Mouse (Mus musculus) MEL (cell line): ENCODE measurements around the gene Slc19a1. TPM values are rescaled to one million over a fixed set of nuclear protein-coding genes. Genes with fewer than 3 reads are reported as not detected.

Source experiments
- DNase-seq: peaks from one replicate; pipeline ENCODE4 v3.0.0; 2011; ENCODE audit warnings: low read depth, low spot score
- H3K27ac ChIP-seq: 2 replicates; pipeline ENCODE4 v1.5.1; 2012; ENCODE audit warnings: low read depth, mild to moderate bottlenecking, control low read depth, low read length, moderate library complexity; ENCODE audit not compliant: control insufficient read depth
- H3K27me3 ChIP-seq, 2 experiments: fragments of 150-350 bp in 1 of 2; sonication (generic) in 1 of 2; 2 replicates each; pipeline ENCODE4 v1.6.1; 2012; ENCODE audit warnings: low read length in 2 of 2, mild to moderate bottlenecking in 2 of 2, improper control_type of control experiment in 1 of 2, moderate library complexity in 1 of 2; ENCODE audit not compliant: insufficient read depth in 2 of 2, control insufficient read depth in 1 of 2
- H3K36me3 ChIP-seq, 2 experiments: 2 replicates each; pipeline ENCODE4 v1.6.1; 2012 to 2014; ENCODE audit warnings: low read length in 2 of 2, improper control_type of control experiment in 1 of 2, inconsistent platforms in 1 of 2, mild to moderate bottlenecking in 1 of 2; ENCODE audit not compliant: insufficient read depth in 2 of 2, control insufficient read depth in 1 of 2
- H3K4me1 ChIP-seq, 2 experiments: fragments of 150-350 bp in 1 of 2; sonication (generic) in 1 of 2; 2 replicates each; pipeline ENCODE4 v1.6.1; 2012; ENCODE audit warnings: low read length in 2 of 2, improper control_type of control experiment in 1 of 2, mild to moderate bottlenecking in 1 of 2; ENCODE audit not compliant: insufficient read depth in 2 of 2, control insufficient read depth in 1 of 2
- H3K4me3 ChIP-seq, 2 experiments: fragments of 150-350 bp in 1 of 2; sonication (generic) in 1 of 2; 2 replicates each; pipeline ENCODE4 v1.5.1; 2012; ENCODE audit warnings: low read depth in 2 of 2, low read length in 2 of 2, mild to moderate bottlenecking in 2 of 2, moderate library complexity in 2 of 2, control low read depth in 1 of 2, improper control_type of control experiment in 1 of 2; ENCODE audit not compliant: control insufficient read depth in 1 of 2, insufficient read depth in 1 of 2
- H3K79me2 ChIP-seq: 2 replicates; pipeline ENCODE4 v1.6.1; 2012; ENCODE audit warnings: mild to moderate bottlenecking, low read length, moderate library complexity; ENCODE audit not compliant: control insufficient read depth, poor library complexity, insufficient read depth
- H3K9ac ChIP-seq: 2 replicates; pipeline ENCODE4 v1.6.1; 2012; ENCODE audit warnings: low read depth, mild to moderate bottlenecking, control low read depth, low read length, moderate library complexity; ENCODE audit not compliant: control insufficient read depth, poor library complexity, severe bottlenecking
- H3K9me3 ChIP-seq: fragments of 150-350 bp; sonication (generic); replicated peaks from 2 replicates; pipeline ENCODE4 v1.6.1; 2012; ENCODE audit warnings: mild to moderate bottlenecking, low read length, improper control_type of control experiment, moderate library complexity; ENCODE audit not compliant: insufficient read depth
- BHLHE40 ChIP-seq: IDR thresholded peaks from 2 replicates; pipeline ENCODE4 v1.6.1; 2012; ENCODE audit warnings: low read depth, mild to moderate bottlenecking, inconsistent platforms, low read length, improper control_type of control experiment, borderline replicate concordance
- CTCF ChIP-seq, 3 experiments: IDR thresholded peaks in 2 of 3; conservative IDR thresholded peaks in 1 of 3; 2 replicates each; pipeline ENCODE4 v1.5.1; 2011 to 2012; ENCODE audit warnings: low read length in 3 of 3, low read depth in 2 of 3, mild to moderate bottlenecking in 2 of 3, improper control_type of control experiment in 1 of 3, inconsistent platforms in 1 of 3, mixed read lengths in 1 of 3, moderate library complexity in 1 of 3; ENCODE audit not compliant: control insufficient read depth in 1 of 3, insufficient read depth in 1 of 3, poor library complexity in 1 of 3, severe bottlenecking in 1 of 3
- E2F4 ChIP-seq: IDR thresholded peaks from 2 replicates; pipeline ENCODE4 v1.6.1; 2011; ENCODE audit warnings: low read depth, low read length, improper control_type of control experiment, borderline replicate concordance
- ELF1 ChIP-seq: IDR thresholded peaks from 2 replicates; pipeline ENCODE4 v1.6.1; 2014; ENCODE audit warnings: low read depth, mild to moderate bottlenecking, inconsistent platforms, low read length, improper control_type of control experiment, moderate library complexity
- EP300 ChIP-seq, 2 experiments: IDR thresholded peaks; 2 replicates each; pipeline ENCODE4 v1.6.1; 2011; ENCODE audit warnings: improper control_type of control experiment in 2 of 2, low read length in 2 of 2, low read depth in 1 of 2, mild to moderate bottlenecking in 1 of 2
- HCFC1 ChIP-seq: IDR thresholded peaks from 2 replicates; pipeline ENCODE4 v1.6.1; 2012; ENCODE audit warnings: low read depth, mild to moderate bottlenecking, inconsistent platforms, low read length, improper control_type of control experiment, moderate library complexity
- JUND ChIP-seq: IDR thresholded peaks from 2 replicates; pipeline ENCODE4 v1.6.1; 2011; ENCODE audit warnings: low read depth, mild to moderate bottlenecking, improper control_type of control experiment, low read length
- KAT2A ChIP-seq: conservative IDR thresholded peaks from 2 replicates; pipeline ENCODE4 v1.6.1; 2012; ENCODE audit warnings: low read depth, low read length, improper control_type of control experiment, inconsistent platforms
- MAX ChIP-seq: IDR thresholded peaks from 2 replicates; pipeline ENCODE4 v1.6.1; 2011; ENCODE audit warnings: low read length, improper control_type of control experiment
- MYB ChIP-seq: IDR thresholded peaks from 2 replicates; pipeline ENCODE4 v1.6.1; 2011; ENCODE audit warnings: mild to moderate bottlenecking, low read depth, low read length, improper control_type of control experiment
- NELFE ChIP-seq: IDR thresholded peaks from 2 replicates; pipeline ENCODE4 v1.6.1; 2011; ENCODE audit warnings: low read depth, low read length, improper control_type of control experiment
- POLR2A ChIP-seq, 2 experiments: IDR thresholded peaks; 2 replicates each; pipeline ENCODE4 v1.6.1; 2011 to 2012; ENCODE audit warnings: low read length in 2 of 2, mild to moderate bottlenecking in 2 of 2, control low read depth in 1 of 2, improper control_type of control experiment in 1 of 2, low read depth in 1 of 2, moderate library complexity in 1 of 2; ENCODE audit not compliant: control insufficient read depth in 1 of 2, insufficient read depth in 1 of 2, poor library complexity in 1 of 2
- POLR2AphosphoS5 ChIP-seq: IDR thresholded peaks from 2 replicates; pipeline ENCODE4 v1.6.1; 2012; ENCODE audit warnings: low read depth, borderline replicate concordance, mild to moderate bottlenecking, inconsistent platforms, low read length, moderate library complexity, mixed read lengths
- RAD21 ChIP-seq: IDR thresholded peaks from 2 replicates; pipeline ENCODE4 v1.6.1; 2011; ENCODE audit warnings: mild to moderate bottlenecking, low read depth, low read length, improper control_type of control experiment
- SIN3A ChIP-seq: IDR thresholded peaks from 2 replicates; pipeline ENCODE4 v1.6.1; 2012; ENCODE audit warnings: low read length, improper control_type of control experiment, inconsistent platforms
- TAL1 ChIP-seq: IDR thresholded peaks from 2 replicates; pipeline ENCODE4 v1.6.1; 2012; ENCODE audit warnings: mild to moderate bottlenecking, inconsistent platforms, low read length, moderate library complexity, mixed read lengths
- TBP ChIP-seq: IDR thresholded peaks from 2 replicates; pipeline ENCODE4 v1.8.0; 2011; ENCODE audit warnings: low read depth, low read length, improper control_type of control experiment
- TCF12 ChIP-seq: IDR thresholded peaks from 2 replicates; pipeline ENCODE4 v1.6.1; 2014; ENCODE audit warnings: low read depth, mild to moderate bottlenecking, inconsistent platforms, low read length, improper control_type of control experiment, moderate library complexity
- UBTF ChIP-seq: IDR thresholded peaks from 2 replicates; pipeline ENCODE4 v1.6.1; 2012; ENCODE audit warnings: low read depth, mild to moderate bottlenecking, inconsistent platforms, low read length, improper control_type of control experiment, moderate library complexity, borderline replicate concordance; ENCODE audit not compliant: insufficient read depth
- ZC3H11A ChIP-seq: IDR thresholded peaks from 2 replicates; pipeline ENCODE4 v1.6.1; 2012; ENCODE audit warnings: low read depth, mild to moderate bottlenecking, inconsistent platforms, low read length, improper control_type of control experiment
- ZKSCAN1 ChIP-seq: IDR thresholded peaks from 2 replicates; pipeline ENCODE4 v1.6.1; 2012; ENCODE audit warnings: low read depth, mild to moderate bottlenecking, inconsistent platforms, low read length, improper control_type of control experiment, moderate library complexity
- ZMIZ1 ChIP-seq: IDR thresholded peaks from 2 replicates; pipeline ENCODE4 v1.6.1; 2012; ENCODE audit warnings: low read depth, mild to moderate bottlenecking, inconsistent platforms, low read length, improper control_type of control experiment, moderate library complexity
- polyA plus RNA-seq, 2 experiments: library from polyadenylated mRNA; stranded (reverse) in 1 of 2; unstranded in 1 of 2; fragments of >175 nt in 1 of 2; fragments of >200 nt in 1 of 2; gene quantifications; 2 replicates each; pipeline versions ENCODE4 v1.2.1 to v1.2.4; 2012; ENCODE audit warnings: low replicate concordance in 2 of 2, low read depth in 1 of 2; ENCODE audit not compliant: insufficient read length in 2 of 2, insufficient read depth in 1 of 2, missing spikeins in 1 of 2
- total RNA-seq: library from RNA; depleted of rRNA; stranded (reverse); fragments of 300-350 nt; gene quantifications from 2 replicates; pipeline ENCODE4 v1.2.3, GENCODE M21; 2012

Slc19a1 gene
- total and polyA plus RNA-seq, 3 experiments = 65.3 to 86.4 TPM; not detected in 1

DNA sequence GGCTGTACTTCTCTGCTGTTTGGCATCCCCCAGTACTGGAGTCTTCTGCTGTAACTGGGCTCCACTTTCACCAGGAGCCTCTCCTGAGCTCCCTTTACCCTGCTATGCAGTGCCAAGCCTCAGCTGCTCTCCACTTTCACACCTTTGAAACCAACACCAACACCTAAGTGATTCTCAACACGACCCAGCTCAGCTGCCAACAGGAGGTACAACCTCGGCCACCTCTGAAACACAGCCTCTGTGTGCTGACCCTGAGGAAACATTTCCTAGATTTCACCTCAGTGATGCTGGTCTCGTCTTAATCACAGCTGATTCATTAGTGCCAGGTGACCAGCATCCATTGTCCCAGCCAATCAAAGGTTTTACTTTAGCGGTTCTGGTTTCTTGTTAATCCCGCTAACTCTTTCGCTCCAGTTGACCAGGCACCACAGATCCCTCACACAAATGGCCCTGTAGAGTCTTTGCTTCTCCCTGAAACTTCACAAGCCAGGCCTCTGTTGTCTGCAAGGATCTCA, 3.2 kb upstream of the Slc19a1 start:
- H3K79me2 ChIP-seq = peaks cover 8% of the 10 kb centered on the region
- H3K36me3 ChIP-seq = no peaks in the 10 kb centered on the region
- no peak overlapping the region for H3K9ac ChIP-seq
- no peaks in the 10 kb centered on the region for H3K9me3 ChIP-seq
- TF ChIP-seq NELFE (no peak), TCF12 (no peak), BHLHE40 (no peak), CTCF (IDR thresholded peaks at IDR 0.05 in 2 of 3, conservative IDR thresholded peaks at IDR 0.05 in 1 of 3; ENCODE audit: control insufficient read depth in 1 of 3, insufficient read depth in 1 of 3, low read depth in 2 of 3, low read length in 3 of 3, poor library complexity in 1 of 3, severe bottlenecking in 1 of 3) (no peak), MYB (no peak), KAT2A (no peak), MAX (no peak), EP300 (IDR thresholded peaks at IDR 0.05; ENCODE audit: low read depth in 1 of 2, low read length in 2 of 2) (no peak)
- no peak for DNase-seq
- H3K4me3 ChIP-seq = no peak overlapping the region
- H3K4me1 ChIP-seq = no peaks in the 10 kb centered on the region
- no peak overlapping the region for H3K27ac ChIP-seq
- peaks cover 7% of the 10 kb centered on the region in 2 experiments; a peak in 3 of 4 replicates for H3K27me3 ChIP-seq

DNA sequence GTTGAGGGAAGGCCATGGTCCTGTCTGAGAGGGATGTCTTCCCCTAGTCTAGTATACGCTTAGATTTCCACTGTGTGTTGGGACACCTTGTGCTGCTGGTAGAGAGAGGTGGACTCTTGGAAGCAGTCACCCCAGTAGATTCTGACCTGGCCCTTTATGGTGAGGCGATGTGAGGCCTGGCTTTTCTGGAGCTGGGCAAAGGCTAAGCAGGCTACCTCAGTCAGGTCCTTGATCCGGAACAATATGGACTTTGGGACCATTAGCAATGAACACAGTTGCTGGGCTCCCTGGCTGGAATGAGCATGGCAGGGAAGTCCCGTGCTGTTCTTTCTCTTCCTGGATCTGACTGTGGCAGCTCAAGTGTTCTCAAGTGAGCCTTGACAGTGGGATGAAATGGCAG, 2.3 kb upstream of the Slc19a1 start:
- H3K27ac ChIP-seq = no peak overlapping the region
- H3K9me3 ChIP-seq = no peaks in the 10 kb centered on the region
- H3K27me3 ChIP-seq = peaks cover 4 to 5% of the 10 kb centered on the region in 2 experiments; a peak in 3 of 4 replicates
- no peak overlapping the region for H3K9ac ChIP-seq
- H3K4me3 ChIP-seq = no peak overlapping the region
- H3K36me3 ChIP-seq = peaks cover 0 to 2% of the 10 kb centered on the region in 2 experiments; a peak in 2 of 4 replicates
- no peak for DNase-seq
- no peak for TF ChIP-seq ZC3H11A
- no peak for TF ChIP-seq UBTF
- no peak for TF ChIP-seq HCFC1
- TF ChIP-seq SIN3A = no peak
- TF ChIP-seq TAL1 = no peak
- TF ChIP-seq ZMIZ1 = no peak
- TF ChIP-seq RAD21 = no peak
- TF ChIP-seq TBP = no peak
- TF ChIP-seq E2F4 = no peak
- no peak for TF ChIP-seq POLR2A (IDR thresholded peaks at IDR 0.05; ENCODE audit: control insufficient read depth in 1 of 2, insufficient read depth in 1 of 2, low read depth in 1 of 2, low read length in 2 of 2, poor library complexity in 1 of 2)
- TF ChIP-seq JUND = no peak
- no peak for TF ChIP-seq MAX
- no peak for TF ChIP-seq ZKSCAN1
- no peak for TF ChIP-seq POLR2AphosphoS5
- TF ChIP-seq ELF1 = no peak
- TF ChIP-seq BHLHE40 = no peak
- TF ChIP-seq KAT2A = no peak
- H3K79me2 ChIP-seq = peaks cover 17% of the 10 kb centered on the region
- H3K4me1 ChIP-seq = peaks cover 0 to 6% of the 10 kb centered on the region in 2 experiments; a peak in 2 of 4 replicates
